Mouse (Mus musculus): ENCODE results near the gene Tnik. TPM values are rescaled to one million over a fixed set of nuclear protein-coding genes. Genes with fewer than 3 reads are reported as not detected.

The Tnik gene
- polyA plus RNA-seq, 1 experiment from 2014 or later: 13.8 TPM

DNA sequence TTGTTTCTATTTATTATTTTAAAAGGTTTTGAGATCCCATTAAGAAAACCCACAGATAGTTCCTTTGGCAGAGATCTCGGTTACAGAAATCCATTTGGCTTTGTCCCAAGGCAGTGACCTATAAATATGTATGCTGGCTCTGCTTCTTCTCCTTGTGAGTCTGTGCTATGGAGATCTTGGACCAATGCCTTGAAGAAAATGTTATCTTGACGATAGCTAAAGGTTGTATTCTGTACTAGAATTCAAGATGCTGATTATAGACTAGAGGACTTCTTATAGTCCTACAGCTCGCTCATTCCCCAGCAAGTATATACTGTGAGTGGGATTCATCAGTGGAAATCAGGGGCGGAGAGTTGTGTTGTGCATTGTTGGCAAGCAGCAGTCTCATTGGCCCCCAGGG is 178.5 kb downstream of the Tnik start:
- H3K4me1 ChIP-seq: no peaks in the 10 kb centered on the region; the same call in 1 of the 2 replicates
- H3K4me3 ChIP-seq: no peak overlapping the region
- no peak overlapping the region for H3K9ac ChIP-seq
- ATAC-seq (ENCODE audit: insufficient number of reproducible peaks, insufficient read depth, low FRiP score, low TSS enrichment, low read depth): no peak
- H3K27ac ChIP-seq: no peak overlapping the region
- no peak overlapping the region for H3K4me2 ChIP-seq
- no peaks in the 10 kb centered on the region for H3K9me3 ChIP-seq
- H3K27me3 ChIP-seq: no peaks in the 10 kb centered on the region
- H3K36me3 ChIP-seq: no peaks in the 10 kb centered on the region
- 72% methylated on average over 4 of the region's 4 CpGs for WGBS

DNA sequence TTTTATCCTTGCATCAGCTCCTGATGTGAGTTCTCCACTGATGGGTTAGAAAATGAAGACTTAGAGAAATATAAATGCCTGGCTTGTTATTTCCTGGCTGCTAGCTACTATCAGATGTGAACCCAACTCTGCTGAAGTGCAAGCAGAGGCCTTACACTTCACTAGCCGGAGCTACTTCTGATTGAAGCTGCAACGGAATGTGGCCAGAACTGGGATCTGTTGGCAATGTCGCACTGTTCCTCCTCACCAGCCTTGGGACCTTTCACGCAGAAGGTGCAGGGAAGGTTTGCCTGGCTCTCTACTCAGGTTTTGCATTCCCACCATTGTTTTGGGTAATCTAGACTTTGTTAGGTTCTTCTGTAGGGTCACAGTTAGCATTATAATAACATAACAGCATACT is 179.1 kb downstream of the Tnik start:
- ATAC-seq (ENCODE audit: insufficient number of reproducible peaks, insufficient read depth, low FRiP score, low TSS enrichment, low read depth): no peak
- Histone ChIP-seq H3K36me3 (no peaks in the 10 kb centered on the region), H3K9me3 (no peaks in the 10 kb centered on the region), H3K9ac (no peak overlapping the region), H3K4me1 (no peaks in the 10 kb centered on the region; the same call in 1 of the 2 replicates), H3K27ac (no peak overlapping the region), H3K4me2 (no peak overlapping the region), H3K27me3 (no peaks in the 10 kb centered on the region), H3K4me3 (no peak overlapping the region)
- WGBS: 88% methylated on average over 4 of the region's 4 CpGs

- H3K9me3 ChIP-seq: no peaks in the 10 kb centered on the region
- H3K4me2 ChIP-seq: no peak overlapping the region
- H3K4me3 ChIP-seq: no peak overlapping the region
- ATAC-seq (ENCODE audit: insufficient number of reproducible peaks, insufficient read depth, low FRiP score, low TSS enrichment, low read depth): no peak
- H3K4me1 ChIP-seq: no peaks in the 10 kb centered on the region
- H3K27me3 ChIP-seq: no peaks in the 10 kb centered on the region
- H3K27ac ChIP-seq: no peak overlapping the region
- no peak overlapping the region for H3K9ac ChIP-seq
- 78% methylated on average over 4 of the region's 4 CpGs for WGBS
- no peaks in the 10 kb centered on the region for H3K36me3 ChIP-seq
These were observed 184.9 kb downstream of the Tnik start for GRCm38 (mm10) chr3:28447950-28448349.

DNA sequence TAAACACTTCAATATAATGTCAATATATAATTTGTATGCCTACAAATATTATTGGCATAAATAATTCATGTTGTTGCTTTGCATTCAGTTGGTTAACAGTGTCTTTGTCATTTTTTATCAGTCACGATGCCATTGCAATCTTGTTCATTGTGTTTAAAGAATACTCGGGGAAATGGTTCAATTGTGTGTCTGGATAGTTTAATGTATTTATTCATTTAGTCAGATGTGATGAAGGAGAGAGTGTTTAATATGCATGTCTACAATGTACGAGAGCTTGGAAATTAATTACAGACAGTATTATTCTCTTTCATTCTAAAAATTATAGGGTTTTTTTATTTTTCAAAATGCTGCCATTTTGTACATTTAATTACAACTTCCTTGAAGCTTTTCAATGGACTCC is 190.4 kb downstream of the Tnik start:
- H3K27me3 ChIP-seq: no peaks in the 10 kb centered on the region
- no peak for ATAC-seq (ENCODE audit: insufficient number of reproducible peaks, insufficient read depth, low FRiP score, low TSS enrichment, low read depth)
- H3K4me2 ChIP-seq: no peak overlapping the region
- H3K9me3 ChIP-seq: no peaks in the 10 kb centered on the region
- no peaks in the 10 kb centered on the region for H3K36me3 ChIP-seq
- WGBS: 87% methylated on average over 3 of the region's 3 CpGs
- no peaks in the 10 kb centered on the region for H3K4me1 ChIP-seq
- no peak overlapping the region for H3K27ac ChIP-seq
- H3K4me3 ChIP-seq: no peak overlapping the region
- no peak overlapping the region for H3K9ac ChIP-seq

GRCm38 (mm10) chr3:28456842-28457241 is 193.8 kb downstream of the Tnik start:
- no peak for ATAC-seq (ENCODE audit: insufficient number of reproducible peaks, insufficient read depth, low FRiP score, low TSS enrichment, low read depth)
- Histone ChIP-seq H3K27ac (no peak overlapping the region), H3K4me2 (no peak overlapping the region), H3K36me3 (no peaks in the 10 kb centered on the region), H3K27me3 (no peaks in the 10 kb centered on the region), H3K9ac (no peak overlapping the region), H3K9me3 (no peaks in the 10 kb centered on the region), H3K4me3 (no peak overlapping the region), H3K4me1 (no peaks in the 10 kb centered on the region)
- WGBS: 52% methylated on average over 8 of the region's 8 CpGs

- H3K9me3 ChIP-seq: no peaks in the 10 kb centered on the region
- ATAC-seq (ENCODE audit: insufficient number of reproducible peaks, insufficient read depth, low FRiP score, low TSS enrichment, low read depth): no peak
- 85% methylated on average over 2 of the region's 2 CpGs for WGBS
These were observed 194.5 kb downstream of the Tnik start for GRCm38 (mm10) chr3:28457517-28457916.

DNA sequence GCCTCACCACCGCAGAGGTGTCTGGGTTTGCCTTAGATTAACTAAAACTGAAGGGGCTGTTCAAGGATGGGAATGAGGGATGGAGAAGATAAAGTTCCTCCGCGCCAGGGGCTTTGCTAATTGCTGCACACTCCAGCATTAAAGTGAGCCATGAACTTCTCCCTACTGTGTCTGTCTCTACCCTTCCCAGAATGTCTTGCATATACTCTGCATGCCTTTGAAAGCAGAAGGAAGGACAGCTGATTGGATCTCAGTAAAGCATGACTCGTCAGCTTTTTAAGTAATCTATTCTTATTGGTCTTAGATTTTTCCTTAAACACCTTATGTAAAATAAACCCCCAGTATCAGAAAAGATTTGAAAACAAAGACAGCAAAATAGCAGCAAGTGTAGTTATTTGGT is 203.7 kb downstream of the Tnik start:
- no peaks in the 10 kb centered on the region for H3K27me3 ChIP-seq
- H3K36me3 ChIP-seq: no peaks in the 10 kb centered on the region
- 89% methylated on average over 4 of the region's 4 CpGs for WGBS

More at GRCm38 (mm10) chr3:28457517-28457916, 194.5 kb downstream of the Tnik start:
- Histone ChIP-seq H3K36me3 (no peaks in the 10 kb centered on the region), H3K27ac (no peak overlapping the region), H3K4me1 (no peaks in the 10 kb centered on the region), H3K4me2 (no peak overlapping the region), H3K4me3 (no peak overlapping the region), H3K9ac (no peak overlapping the region), H3K27me3 (no peaks in the 10 kb centered on the region)

GRCm38 (mm10) chr3:28467148-28467754 is 204.2 kb downstream of the Tnik start:
- H3K4me1 ChIP-seq: peaks cover 4% of the 10 kb centered on the region; the same call in 1 of the 2 replicates
- H3K4me3 ChIP-seq: no peak overlapping the region
- no peak overlapping the region for H3K4me2 ChIP-seq
- no peak for ATAC-seq (ENCODE audit: insufficient number of reproducible peaks, insufficient read depth, low FRiP score, low TSS enrichment, low read depth)
- H3K27ac ChIP-seq: no peak overlapping the region
- H3K9ac ChIP-seq: no peak overlapping the region
- WGBS: 66% methylated on average over 1 of the region's 1 CpGs
- no peaks in the 10 kb centered on the region for H3K9me3 ChIP-seq
- no peaks in the 10 kb centered on the region for H3K36me3 ChIP-seq
- H3K27me3 ChIP-seq: no peaks in the 10 kb centered on the region

More for the DNA sequence above, 203.7 kb downstream of the Tnik start:
- H3K27ac ChIP-seq: no peak overlapping the region
- no peak for ATAC-seq (ENCODE audit: insufficient number of reproducible peaks, insufficient read depth, low FRiP score, low TSS enrichment, low read depth)
- H3K4me3 ChIP-seq: no peak overlapping the region
- no peak overlapping the region for H3K9ac ChIP-seq
- no peak overlapping the region for H3K4me2 ChIP-seq
- H3K9me3 ChIP-seq: no peaks in the 10 kb centered on the region
- H3K4me1 ChIP-seq: peaks cover 4% of the 10 kb centered on the region; the same call in 1 of the 2 replicates

- WGBS: 54% methylated on average over 4 of the region's 4 CpGs
- peaks cover 4% of the 10 kb centered on the region; the same call in 1 of the 2 replicates for H3K4me1 ChIP-seq
- no peak overlapping the region for H3K9ac ChIP-seq
These were observed 204.9 kb downstream of the Tnik start for GRCm38 (mm10) chr3:28467871-28468285.

GRCm38 (mm10) chr3:28473439-28473838 is 210.4 kb downstream of the Tnik start:
- ATAC-seq (ENCODE audit: insufficient number of reproducible peaks, insufficient read depth, low FRiP score, low TSS enrichment, low read depth): no peak
- Histone ChIP-seq H3K36me3 (no peaks in the 10 kb centered on the region), H3K27me3 (no peaks in the 10 kb centered on the region), H3K4me1 (no peaks in the 10 kb centered on the region), H3K9me3 (no peaks in the 10 kb centered on the region), H3K4me3 (no peak overlapping the region), H3K9ac (no peak overlapping the region), H3K27ac (no peak overlapping the region), H3K4me2 (no peak overlapping the region)
- WGBS: 59% methylated on average over 1 of the region's 1 CpGs

More at GRCm38 (mm10) chr3:28467871-28468285, 204.9 kb downstream of the Tnik start:
- Histone ChIP-seq H3K4me2 (no peak overlapping the region), H3K9me3 (no peaks in the 10 kb centered on the region), H3K36me3 (no peaks in the 10 kb centered on the region), H3K27ac (no peak overlapping the region), H3K27me3 (no peaks in the 10 kb centered on the region), H3K4me3 (no peak overlapping the region)
- no peak for ATAC-seq (ENCODE audit: insufficient number of reproducible peaks, insufficient read depth, low FRiP score, low TSS enrichment, low read depth)

GRCm38 (mm10) chr3:28477373-28477772 is 214.4 kb downstream of the Tnik start:
- no peaks in the 10 kb centered on the region for H3K4me1 ChIP-seq
- H3K27me3 ChIP-seq: no peaks in the 10 kb centered on the region
- no peak overlapping the region for H3K27ac ChIP-seq
- no peak overlapping the region for H3K4me3 ChIP-seq
- no peak overlapping the region for H3K4me2 ChIP-seq
- no peaks in the 10 kb centered on the region for H3K36me3 ChIP-seq
- 88% methylated on average over 2 of the region's 2 CpGs for WGBS
- ATAC-seq (ENCODE audit: insufficient number of reproducible peaks, insufficient read depth, low FRiP score, low TSS enrichment, low read depth): no peak
- no peaks in the 10 kb centered on the region for H3K9me3 ChIP-seq
- no peak overlapping the region for H3K9ac ChIP-seq

- Histone ChIP-seq H3K9me3 (peaks cover 8% of the 10 kb centered on the region), H3K4me3 (no peak overlapping the region), H3K36me3 (no peaks in the 10 kb centered on the region), H3K9ac (no peak overlapping the region), H3K4me1 (no peaks in the 10 kb centered on the region), H3K27ac (no peak overlapping the region), H3K27me3 (no peaks in the 10 kb centered on the region), H3K4me2 (no peak overlapping the region)
- no peak for ATAC-seq (ENCODE audit: insufficient number of reproducible peaks, insufficient read depth, low FRiP score, low TSS enrichment, low read depth)
- WGBS: 48% methylated on average over 7 of the region's 7 CpGs
These were observed 222.7 kb downstream of the Tnik start for GRCm38 (mm10) chr3:28485716-28486115.
